Mouse (Mus musculus) naive thymus-derived CD4-positive, alpha-beta T cell, adult 5 months (primary cell): ENCODE data around the gene Ankar. TPM values are rescaled to one million over a fixed set of nuclear protein-coding genes. Genes with fewer than 3 reads are reported as not detected.

ENCODE experiments used
- polyA plus RNA-seq: library from polyadenylated mRNA; unstranded; fragments of 100-300 nt; shearing (Covaris generic); gene quantifications from one replicate; pipeline ENCODE4 v1.2.1, GENCODE M21; 2017

The Ankar gene
- not detected for polyA plus RNA-seq

DNA sequence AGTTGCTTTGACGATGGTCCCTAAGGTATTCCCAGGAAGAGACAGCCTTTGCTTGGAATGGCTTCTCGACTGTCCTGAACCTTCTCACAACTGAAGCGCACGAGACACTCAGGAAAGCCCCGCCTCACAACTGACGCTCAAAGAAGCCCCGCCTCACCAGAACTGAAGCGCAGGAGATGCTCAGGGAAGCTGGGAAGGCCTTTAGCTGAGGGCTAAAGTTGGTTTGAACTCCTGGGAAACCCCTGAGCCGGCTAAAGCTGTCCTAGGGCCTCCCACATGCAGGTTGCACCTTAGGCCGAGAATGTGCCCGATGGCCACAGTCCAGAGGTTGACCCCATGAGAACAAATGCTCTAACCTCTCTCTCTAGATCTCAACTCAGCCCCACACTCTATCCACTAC, at the start of gene Ankar:
Gene Ankar, minus strand, starts transcription at position 101 of the 400 bp plus-strand sequence.

DNA sequence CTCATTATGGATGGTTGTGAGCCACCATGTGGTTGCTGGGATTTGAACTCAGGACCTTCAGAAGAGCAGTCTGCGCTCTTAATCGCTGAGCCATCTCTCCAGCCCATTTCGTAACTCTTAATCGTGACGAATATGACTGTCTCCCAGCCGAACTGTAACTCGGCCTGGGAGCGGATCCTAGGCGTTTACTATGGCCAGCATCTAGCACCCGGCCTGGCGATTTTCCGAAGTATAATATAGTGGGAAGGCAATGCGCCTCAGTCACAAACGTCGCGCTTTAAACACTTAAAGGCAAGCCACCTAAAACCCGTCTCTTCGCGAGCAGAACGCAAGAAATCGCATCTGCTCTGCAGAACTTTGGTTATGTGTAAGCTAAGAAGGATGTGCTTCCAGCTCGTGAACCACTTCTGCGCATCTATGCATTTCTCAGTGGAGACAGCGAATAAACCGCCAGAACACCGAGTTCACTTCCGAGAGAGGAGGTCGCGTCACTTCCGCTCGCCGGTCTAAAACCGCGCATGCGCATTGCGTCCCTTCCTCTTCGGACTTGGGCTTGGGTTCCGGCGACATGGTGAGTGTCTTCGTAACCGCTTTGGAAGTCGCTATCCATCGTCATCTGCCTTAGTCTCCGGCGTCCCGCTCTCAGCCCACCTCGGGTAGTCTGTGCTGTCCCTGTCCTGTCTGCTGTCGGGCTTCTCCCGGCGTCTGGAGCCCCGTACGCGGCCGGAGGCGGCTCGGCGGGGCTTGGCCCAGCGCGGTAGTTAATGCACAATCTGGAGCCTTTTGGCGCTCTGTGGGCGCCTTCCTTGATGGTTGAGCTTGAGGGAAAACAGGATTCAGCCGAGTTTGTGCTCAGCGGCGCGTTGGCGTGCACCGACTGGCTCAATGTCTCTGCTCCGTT, 10.6 kb upstream of the Ankar start, which contains the start of gene Rpl37a:
Gene Rpl37a, plus strand, starts transcription at position 538 of the 901 bp plus-strand sequence.

Other genes with a start within 250 kb of the Ankar start
- gene March4, start 163.6 kb downstream of the Ankar start, polyA plus RNA-seq: not detected
- gene Smarcal1, start 117.3 kb downstream of the Ankar start, polyA plus RNA-seq: 17.7 TPM
- 3,153 TPM for gene Rpl37a, start 10.7 kb upstream of the Ankar start, polyA plus RNA-seq
- not detected for gene Igfbp2, start 123.9 kb upstream of the Ankar start, polyA plus RNA-seq
- not detected for gene Igfbp5, start 174.3 kb upstream of the Ankar start, polyA plus RNA-seq